Mouse (Mus musculus) midbrain, embryonic 14.5 days (tissue): Measurements from ENCODE around the gene Taf8. TPM values are rescaled to one million over a fixed set of nuclear protein-coding genes. Genes with fewer than 3 reads are reported as not detected.

Experiments
- ATAC-seq: fragments of 200-750 bp; cut with Nextera tagmentation; 2 replicates; pipeline ENCODE4 v1.8.0; 2017; ENCODE audit warnings: moderate number of reproducible peaks, moderate library complexity; ENCODE audit not compliant: low FRiP score, low TSS enrichment
- DNase-seq: peaks from one replicate; pipeline ENCODE4 v3.0.0-alpha.2; 2015
- H3K27ac ChIP-seq: fragments of 300-500 bp; sonication (generic); replicated peaks from 2 replicates; pipeline ENCODE4 v1.5.1; 2014; ENCODE audit warnings: mild to moderate bottlenecking, low read depth, low read length, moderate library complexity
- H3K27me3 ChIP-seq: fragments of 300-500 bp; sonication (generic); 2 replicates; pipeline ENCODE4 v1.6.1; 2014; ENCODE audit warnings: low read length, control low read depth, mixed read lengths; ENCODE audit not compliant: control insufficient read depth, insufficient read depth
- H3K36me3 ChIP-seq: fragments of 300-500 bp; sonication (generic); 2 replicates; pipeline ENCODE4 v1.6.1; 2014; ENCODE audit warnings: low read length, control low read depth; ENCODE audit not compliant: control insufficient read depth, insufficient read depth
- H3K4me1 ChIP-seq: fragments of 300-500 bp; sonication (generic); 2 replicates; pipeline ENCODE4 v1.6.1; 2014; ENCODE audit warnings: mild to moderate bottlenecking, antibody characterized with exemption, low read length, control low read depth; ENCODE audit not compliant: control insufficient read depth, insufficient read depth
- H3K4me2 ChIP-seq: fragments of 300-500 bp; sonication (generic); 2 replicates; pipeline ENCODE4 v1.6.1; 2014; ENCODE audit warnings: mild to moderate bottlenecking, low read length, moderate library complexity
- H3K4me3 ChIP-seq: fragments of 300-500 bp; sonication (generic); replicated peaks from 2 replicates; pipeline ENCODE4 v1.5.1; 2014; ENCODE audit warnings: low read depth, low read length
- H3K9ac ChIP-seq: fragments of 300-500 bp; sonication (generic); replicated peaks from 2 replicates; pipeline ENCODE4 v1.6.1; 2014; ENCODE audit warnings: mild to moderate bottlenecking, low read length, moderate library complexity
- H3K9me3 ChIP-seq: fragments of 300-500 bp; sonication (generic); 2 replicates; pipeline ENCODE4 v1.6.1; 2016; ENCODE audit warnings: low read length, control low read depth, mixed read lengths; ENCODE audit not compliant: control insufficient read depth
- WGBS: fragments of 180-500 bp; shearing (Covaris S2); extraction: QIAGEN DNeasy Blood & Tissue Kit; methylation state at CpG from one replicate; pipeline ENCODE4 v1.1.7; 2014; 5-methylcytosine and 5-hydroxymethylcytosine counted together
- polyA plus RNA-seq: library from polyadenylated mRNA; unstranded; fragments of >200 nt; fragmentation: Nextera tagmentation; extraction: Ambion mirVana; gene quantifications from 2 replicates; pipeline ENCODE4 v1.2.1, GENCODE M21; 2014

The Taf8 gene
- polyA plus RNA-seq, 1 experiment from 2014 or later: 19.2 TPM

- no peak for ATAC-seq
- no peaks in the 10 kb centered on the region for H3K27me3 ChIP-seq
- no peaks in the 10 kb centered on the region for H3K36me3 ChIP-seq
- no peaks in the 10 kb centered on the region for H3K9me3 ChIP-seq
- no peak overlapping the region for H3K27ac ChIP-seq
- peak; percentile 73 for DNase-seq
- H3K4me3 ChIP-seq: no peak overlapping the region
- H3K9ac ChIP-seq: no peak overlapping the region
- no peaks in the 10 kb centered on the region for H3K4me1 ChIP-seq
- WGBS: 34% methylated on average over 2 of the region's 2 CpGs
- H3K4me2 ChIP-seq: no peak overlapping the region
Measured at GRCm38 (mm10) chr17:47482401-47482800, 19.7 kb downstream of the Taf8 start.

DNA sequence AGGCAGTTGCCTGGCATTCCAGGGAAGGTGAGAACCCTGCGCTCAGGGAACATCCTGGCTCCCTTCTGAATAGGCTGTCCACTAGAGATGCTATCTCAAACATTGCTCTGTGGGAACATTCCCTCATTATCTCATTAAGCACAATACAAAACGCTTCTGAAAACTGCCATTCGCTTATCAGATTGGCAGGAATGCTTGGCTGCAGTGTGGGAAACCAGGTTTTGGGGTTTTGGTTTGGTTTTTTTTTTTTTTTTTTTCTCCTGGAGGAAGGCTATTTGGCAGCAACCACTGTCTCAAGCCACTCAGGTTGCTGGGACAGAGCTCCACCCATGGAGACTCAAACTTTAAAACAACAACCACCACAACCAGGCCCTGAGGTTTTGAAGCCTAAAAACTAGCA is 22.2 kb downstream of the Taf8 start:
- Histone ChIP-seq H3K27me3 (no peaks in the 10 kb centered on the region), H3K9me3 (no peaks in the 10 kb centered on the region), H3K4me1 (no peaks in the 10 kb centered on the region), H3K4me3 (no peak overlapping the region), H3K4me2 (no peak overlapping the region), H3K36me3 (no peaks in the 10 kb centered on the region), H3K27ac (no peak overlapping the region), H3K9ac (no peak overlapping the region)
- ATAC-seq: no peak
- WGBS: 79% methylated on average over 3 of the region's 3 CpGs
- no peak for DNase-seq

GRCm38 (mm10) chr17:47475714-47476113 is 26.4 kb downstream of the Taf8 start:
- no peaks in the 10 kb centered on the region for H3K27me3 ChIP-seq
- DNase-seq: no peak
- H3K4me2 ChIP-seq: no peak overlapping the region
- no peak overlapping the region for H3K27ac ChIP-seq
- H3K9me3 ChIP-seq: no peaks in the 10 kb centered on the region
- 63% methylated on average over 3 of the region's 3 CpGs for WGBS
- no peak for ATAC-seq
- no peaks in the 10 kb centered on the region for H3K4me1 ChIP-seq
- no peak overlapping the region for H3K9ac ChIP-seq
- H3K4me3 ChIP-seq: no peak overlapping the region
- H3K36me3 ChIP-seq: no peaks in the 10 kb centered on the region

DNA sequence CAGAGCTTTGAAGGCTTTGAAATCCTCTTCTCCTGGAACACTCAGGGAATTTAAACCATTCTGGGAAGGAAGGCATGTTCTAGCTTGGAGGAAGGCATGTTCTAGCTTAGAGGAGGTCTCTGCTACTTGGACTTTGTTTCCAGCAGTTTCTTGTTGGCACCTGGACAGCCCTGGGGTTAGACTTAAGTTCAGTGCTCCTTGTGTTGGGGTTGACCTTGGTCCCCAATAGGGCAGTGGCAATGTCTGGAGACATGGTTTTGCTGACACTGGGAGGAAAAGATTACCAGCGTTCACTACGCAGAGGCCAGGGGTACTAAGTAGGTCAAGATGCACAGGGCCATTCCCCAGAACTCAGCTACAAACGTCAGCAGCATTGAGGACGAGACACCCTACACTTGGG is 26.9 kb downstream of the Taf8 start:
- H3K4me2 ChIP-seq: no peak overlapping the region
- no peak overlapping the region for H3K9ac ChIP-seq
- H3K36me3 ChIP-seq: no peaks in the 10 kb centered on the region
- DNase-seq (no peak), ATAC-seq (no peak)
- no peaks in the 10 kb centered on the region for H3K4me1 ChIP-seq
- H3K27ac ChIP-seq: no peak overlapping the region
- no peak overlapping the region for H3K4me3 ChIP-seq
- 81% methylated on average over 4 of the region's 4 CpGs for WGBS
- H3K27me3 ChIP-seq: no peaks in the 10 kb centered on the region
- H3K9me3 ChIP-seq: no peaks in the 10 kb centered on the region

- Histone ChIP-seq H3K27ac (no peak overlapping the region), H3K9me3 (no peaks in the 10 kb centered on the region), H3K27me3 (no peaks in the 10 kb centered on the region), H3K4me2 (no peak overlapping the region), H3K4me1 (no peaks in the 10 kb centered on the region), H3K4me3 (no peak overlapping the region), H3K9ac (no peak overlapping the region), H3K36me3 (no peaks in the 10 kb centered on the region)
- DNase-seq (no peak), ATAC-seq (no peak)
- WGBS: 84% methylated on average over 4 of the region's 4 CpGs
Measured at GRCm38 (mm10) chr17:47474250-47474649, 27.8 kb downstream of the Taf8 start.

DNA sequence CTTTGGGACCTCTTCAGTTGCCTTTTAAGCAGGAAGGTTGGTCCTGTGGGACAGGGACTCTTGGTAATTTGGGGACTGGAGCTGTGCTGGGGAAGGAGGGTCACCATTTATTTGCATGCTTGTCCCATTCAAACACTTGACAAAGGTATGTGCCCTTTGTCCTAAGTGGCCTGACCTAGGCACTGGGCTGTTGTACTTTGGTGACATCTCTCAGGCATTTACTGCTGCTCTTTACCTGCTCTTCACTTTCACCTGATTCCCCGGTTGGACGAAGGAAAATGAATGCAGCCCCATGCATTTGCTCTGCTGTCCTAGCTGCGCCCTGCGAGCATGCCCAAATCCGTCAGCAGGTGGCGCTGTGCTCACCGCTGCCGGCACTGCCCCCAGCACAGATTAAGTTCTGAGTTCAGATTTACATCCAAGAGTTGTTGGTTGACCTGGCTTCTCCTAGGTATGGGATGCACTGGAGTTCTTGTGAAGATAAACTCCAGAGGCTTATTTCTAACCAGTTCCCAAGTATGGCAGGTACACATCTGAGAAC is 28.6 kb downstream of the Taf8 start:
- no peak overlapping the region for H3K27ac ChIP-seq
- no peak overlapping the region for H3K4me2 ChIP-seq
- H3K9me3 ChIP-seq: no peaks in the 10 kb centered on the region
- H3K27me3 ChIP-seq: no peaks in the 10 kb centered on the region; the same call in 1 of the 2 replicates
- no peak overlapping the region for H3K4me3 ChIP-seq
- ATAC-seq (no peak), DNase-seq (peak; percentile 40)
- no peaks in the 10 kb centered on the region for H3K4me1 ChIP-seq
- no peaks in the 10 kb centered on the region for H3K36me3 ChIP-seq
- H3K9ac ChIP-seq: no peak overlapping the region
- 19% methylated on average over 8 of the region's 8 CpGs for WGBS

GRCm38 (mm10) chr17:47472435-47473350 is 29.4 kb downstream of the Taf8 start:
- Histone ChIP-seq H3K27ac (no peak overlapping the region), H3K27me3 (peaks cover 4% of the 10 kb centered on the region), H3K4me2 (no peak overlapping the region), H3K4me3 (no peak overlapping the region), H3K9ac (no peak overlapping the region), H3K4me1 (no peaks in the 10 kb centered on the region), H3K9me3 (no peaks in the 10 kb centered on the region), H3K36me3 (no peaks in the 10 kb centered on the region)
- ATAC-seq: no peak
- 56% methylated on average over 15 of the region's 15 CpGs for WGBS
- no peak for DNase-seq

DNA sequence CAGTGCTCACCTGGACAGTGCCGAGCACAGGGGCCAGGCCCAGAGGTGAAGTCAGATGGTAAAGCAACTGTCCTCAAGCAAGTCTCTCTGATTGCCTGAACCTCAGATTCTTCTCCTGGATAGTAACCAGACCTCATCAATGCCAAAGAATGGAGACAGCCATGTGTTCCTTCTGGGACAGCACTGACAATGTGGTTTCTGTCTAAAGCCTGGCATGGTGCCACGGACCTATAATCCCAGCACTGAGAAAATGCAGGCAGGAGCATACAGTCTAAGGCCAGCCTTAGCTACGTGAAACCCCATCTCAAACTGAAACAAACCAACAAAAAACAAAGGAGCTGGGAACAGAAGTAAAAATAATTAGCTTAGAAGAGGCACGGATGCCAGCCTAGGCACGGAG is 31.4 kb downstream of the Taf8 start:
- Histone ChIP-seq H3K36me3 (no peaks in the 10 kb centered on the region), H3K9me3 (no peaks in the 10 kb centered on the region), H3K4me1 (no peaks in the 10 kb centered on the region), H3K27ac (no peak overlapping the region), H3K27me3 (peaks cover 11% of the 10 kb centered on the region), H3K4me3 (no peak overlapping the region), H3K9ac (no peak overlapping the region), H3K4me2 (no peak overlapping the region)
- DNase-seq (peak; percentile 56), ATAC-seq (no peak)
- WGBS: 68% methylated on average over 5 of the region's 5 CpGs

DNA sequence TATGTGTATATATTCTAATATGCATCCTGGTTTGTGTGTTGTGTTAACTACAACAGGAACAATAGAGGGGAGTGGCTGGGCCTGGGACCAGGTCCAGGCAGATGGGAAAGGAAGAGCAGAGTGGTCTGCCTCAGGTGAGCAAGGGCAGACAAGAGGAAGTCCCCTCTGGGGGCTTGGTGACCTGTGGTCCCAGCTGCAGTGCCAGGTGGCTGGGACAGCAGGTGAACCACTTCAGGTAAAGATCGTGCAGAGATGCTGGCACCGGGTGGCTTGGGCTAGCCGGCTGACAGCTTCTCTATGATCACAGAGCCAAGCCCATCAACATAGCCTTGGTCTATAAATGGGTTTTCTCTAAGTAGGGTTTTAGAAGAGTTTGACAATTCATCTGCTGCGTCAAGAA is 32.0 kb downstream of the Taf8 start:
- no peak for DNase-seq
- Histone ChIP-seq H3K4me2 (no peak overlapping the region), H3K36me3 (no peaks in the 10 kb centered on the region), H3K9ac (no peak overlapping the region), H3K27me3 (peaks cover 11% of the 10 kb centered on the region), H3K27ac (no peak overlapping the region), H3K4me1 (no peaks in the 10 kb centered on the region), H3K4me3 (no peak overlapping the region), H3K9me3 (no peaks in the 10 kb centered on the region)
- no peak for ATAC-seq
- WGBS: 91% methylated on average over 4 of the region's 4 CpGs
